ENCODE assay signal across 1 mouse cellular context in genomic region chr14:54643011-54643410, GRCm38 (mm10).
TF ChIP-seq lines count a peak whose summit lies in the region.

No protein-coding gene starts in this region.

TF ChIP-seq in MEL, 35 proteins besides CTCF, POLR2A, EP300 and RAD21:
- TF ChIP-seq MAFK (IDR thresholded peaks at IDR 0.05; ENCODE audit: borderline replicate concordance, low read depth, low read length): no peak
- peak; percentile 10; the same call in 1 of the 2 replicates for TF ChIP-seq TCF12 (IDR thresholded peaks at IDR 0.05; ENCODE audit: low read depth, low read length)
TF ChIP-seq in MEL: peak in this region for 1.
